Mouse (Mus musculus) cerebellum, adult 11-12 months (tissue): Measurements from ENCODE around the gene 4930470P17Rik.

Experiments
- DNase-seq: peaks from one replicate; pipeline ENCODE4 v3.0.0; 2022

The 4930470P17Rik gene

GRCm38 (mm10) chr2:170577502-170577901, 24.3 kb downstream of the 4930470P17Rik start:
- DNase-seq: no peak

GRCm38 (mm10) chr2:170576077-170576476, 25.7 kb downstream of the 4930470P17Rik start:
- no peak for DNase-seq

GRCm38 (mm10) chr2:170564995-170565394, 36.8 kb downstream of the 4930470P17Rik start:
- no peak for DNase-seq

GRCm38 (mm10) chr2:170563956-170564855, 37.6 kb downstream of the 4930470P17Rik start:
- no peak for DNase-seq

DNA sequence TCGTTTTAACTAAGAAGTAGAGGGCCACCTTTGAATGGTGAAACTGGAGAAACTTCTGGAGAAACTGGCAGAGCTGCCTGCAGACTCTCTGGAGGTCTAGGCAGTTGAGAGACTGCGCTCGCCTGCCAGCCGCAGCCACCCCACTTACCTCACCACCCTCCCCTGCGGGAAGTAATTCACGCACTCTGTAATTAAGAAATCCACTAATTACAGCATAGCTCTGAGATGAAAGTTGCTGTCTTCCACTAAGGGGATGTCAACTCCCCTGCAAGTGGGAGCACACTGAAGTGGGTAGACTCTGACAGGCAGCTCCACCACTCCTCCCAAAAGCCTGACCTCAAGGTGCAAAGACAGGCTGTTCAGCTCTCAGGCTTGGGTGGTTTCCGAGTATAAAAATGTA, 49.7 kb downstream of the 4930470P17Rik start:
- no peak for DNase-seq

DNA sequence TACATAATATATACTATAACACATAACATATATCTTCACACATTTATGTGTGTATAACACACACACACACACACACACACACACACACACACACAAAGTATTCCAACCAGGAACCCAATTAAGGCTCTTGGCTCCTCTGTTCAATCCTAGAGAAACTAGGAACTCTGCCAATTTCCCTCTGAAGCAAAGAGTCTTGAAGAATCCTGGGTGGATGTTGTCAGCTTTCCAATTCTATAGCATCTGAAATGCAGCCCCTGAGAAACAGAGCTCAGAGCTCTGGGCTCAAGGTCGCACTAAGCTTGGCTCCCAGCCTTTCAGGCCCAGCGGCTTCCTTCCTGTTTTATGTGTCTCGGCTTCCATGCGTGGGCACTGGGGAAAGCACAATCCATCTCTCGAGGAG, 51.6 kb downstream of the 4930470P17Rik start:
- no peak for DNase-seq

DNA sequence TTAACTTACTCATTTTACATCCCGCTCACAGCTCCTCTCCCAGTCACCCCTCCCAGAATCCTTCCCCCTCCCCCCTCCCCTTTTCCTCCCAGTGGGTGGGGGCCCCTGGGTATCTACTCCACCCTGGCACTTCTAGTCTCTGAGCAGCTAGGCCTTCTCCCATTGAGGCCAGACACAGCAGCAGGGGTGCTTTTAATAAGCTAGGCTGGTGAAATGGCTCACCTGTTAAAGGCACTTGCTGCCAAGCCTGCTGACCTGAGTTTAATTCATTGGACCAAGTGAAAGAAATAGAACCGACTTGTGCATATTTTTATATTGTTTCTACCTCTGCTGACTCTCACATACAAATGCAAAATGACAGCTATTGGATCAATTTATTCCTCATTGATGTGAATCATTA, 52.7 kb downstream of the 4930470P17Rik start:
- DNase-seq: no peak

- DNase-seq: no peak
These were observed 53.8 kb downstream of the 4930470P17Rik start for GRCm38 (mm10) chr2:170548046-170548445.

GRCm38 (mm10) chr2:170547526-170547925, 54.3 kb downstream of the 4930470P17Rik start:
- DNase-seq: no peak

DNA sequence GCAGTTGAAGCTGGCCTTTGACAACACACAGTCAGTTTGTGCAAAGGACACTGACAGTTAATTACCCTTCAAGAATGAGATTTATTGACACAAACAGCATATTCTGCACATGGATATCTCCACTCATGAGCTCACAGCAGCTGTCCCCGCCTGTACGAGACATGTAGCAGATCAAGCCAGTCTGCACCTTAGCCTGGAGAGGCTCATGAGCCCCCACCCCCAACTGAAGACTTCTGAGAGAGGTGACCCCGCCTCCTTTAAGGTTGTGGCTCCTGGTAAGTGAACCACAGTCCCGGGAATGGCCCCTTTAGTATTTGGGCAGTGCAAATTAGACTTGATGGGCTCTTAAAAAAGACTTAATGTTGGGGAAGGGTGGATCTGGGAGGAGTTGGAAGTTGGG, 56.1 kb downstream of the 4930470P17Rik start:
- no peak for DNase-seq

DNA sequence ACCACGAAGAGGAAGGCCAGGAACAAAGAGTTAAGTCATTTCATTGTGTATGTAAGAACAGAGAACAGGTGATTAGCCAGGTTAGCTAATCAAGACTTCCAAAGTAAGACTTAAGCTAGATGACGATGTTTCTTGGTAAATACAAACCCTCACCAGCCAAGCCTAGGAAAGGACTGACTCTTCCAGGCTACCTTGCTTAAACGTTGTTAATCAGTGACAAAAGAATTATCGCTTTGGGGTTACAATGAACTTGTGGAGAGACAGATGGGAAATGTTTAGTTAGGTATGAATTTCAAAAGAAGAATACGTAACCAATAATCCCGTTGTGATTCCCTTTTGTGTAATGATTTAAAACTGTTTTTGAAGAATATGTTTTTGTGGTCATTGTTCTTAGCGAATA, 56.9 kb downstream of the 4930470P17Rik start:
- no peak for DNase-seq

GRCm38 (mm10) chr2:170544159-170544558, 57.7 kb downstream of the 4930470P17Rik start:
- DNase-seq: no peak

DNA sequence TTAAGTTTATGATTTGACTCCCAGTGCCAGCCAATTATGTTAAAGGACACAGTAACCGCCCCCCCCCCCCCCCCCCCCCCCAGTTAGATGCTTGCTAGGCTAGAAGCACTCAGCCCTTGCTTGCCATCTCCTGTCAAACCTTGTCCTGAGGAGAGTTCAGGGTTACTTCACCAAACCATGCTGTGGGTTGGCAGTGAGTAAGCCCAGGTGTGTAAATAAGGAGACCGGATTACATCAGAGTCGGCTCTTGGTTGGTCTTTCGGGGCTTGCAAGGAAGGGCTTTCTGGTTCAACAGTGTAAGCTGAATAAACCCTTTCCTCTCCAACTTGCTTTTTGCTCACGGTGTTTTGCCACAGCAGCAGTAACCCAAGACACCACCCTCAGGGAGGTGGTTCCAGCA, 58.2 kb downstream of the 4930470P17Rik start:
- no peak for DNase-seq

- no peak for DNase-seq
These were observed 62.6 kb downstream of the 4930470P17Rik start for GRCm38 (mm10) chr2:170539211-170539610.

DNA sequence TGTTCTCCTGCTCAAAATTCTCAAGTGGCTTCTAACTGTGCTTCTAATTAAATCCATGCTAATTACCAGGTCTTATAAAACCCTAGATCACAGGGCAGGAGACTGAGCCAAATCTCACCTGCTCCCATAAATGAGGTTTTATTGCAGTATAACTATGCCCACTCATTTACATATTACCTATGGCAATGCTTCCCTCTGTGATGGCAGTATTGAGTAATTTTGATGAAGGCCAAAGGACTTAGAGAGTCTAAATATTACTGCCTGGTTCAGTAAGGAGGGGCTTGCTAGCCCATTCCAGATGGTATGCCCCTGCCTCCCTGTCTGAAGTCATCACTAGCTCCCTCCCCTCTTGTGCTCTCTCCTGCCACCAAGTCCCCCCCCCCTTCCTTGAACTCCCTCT, 66.0 kb downstream of the 4930470P17Rik start:
- no peak for DNase-seq

DNA sequence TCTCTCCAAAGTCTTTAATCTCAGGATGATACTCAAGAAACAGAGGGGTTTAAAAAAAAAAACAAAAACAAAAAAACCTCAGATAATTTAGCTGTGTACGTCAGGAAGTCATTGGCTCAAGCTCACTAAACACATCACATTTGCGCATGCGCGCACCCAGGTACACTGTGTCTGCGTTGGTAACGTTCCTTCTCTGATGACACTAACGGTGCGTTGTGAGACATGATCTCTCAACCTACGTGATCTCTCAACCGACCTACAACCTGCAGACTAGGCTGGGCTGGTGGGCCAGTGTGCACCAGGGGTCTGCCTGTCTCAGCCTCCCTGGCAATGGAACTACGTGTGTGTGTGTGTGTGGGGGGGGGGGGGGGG, 67.0 kb downstream of the 4930470P17Rik start:
- no peak for DNase-seq

GRCm38 (mm10) chr2:170534116-170534802, 67.6 kb downstream of the 4930470P17Rik start:
- no peak for DNase-seq

GRCm38 (mm10) chr2:170530256-170530655, 71.6 kb downstream of the 4930470P17Rik start:
- no peak for DNase-seq

DNA sequence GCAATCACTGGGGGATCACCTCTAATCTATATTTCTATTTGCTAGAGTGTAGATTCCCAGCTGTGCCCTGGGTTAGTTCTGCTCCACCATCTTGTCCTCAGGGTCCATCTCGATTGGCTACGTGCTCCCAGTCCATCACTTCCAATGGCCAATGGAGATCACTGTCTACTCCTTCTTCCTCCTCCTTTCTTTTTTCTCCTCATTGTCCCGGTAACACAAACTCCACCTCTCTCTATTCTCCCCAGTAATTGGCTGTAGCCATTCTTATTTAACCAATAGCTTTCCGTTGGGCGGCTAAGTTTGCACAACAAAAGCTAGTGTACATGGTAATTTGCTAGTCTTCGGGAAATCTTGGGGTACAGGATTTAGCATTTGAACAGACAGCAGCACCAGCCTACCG, 72.1 kb downstream of the 4930470P17Rik start:
- DNase-seq: no peak
